Mouse (Mus musculus): ENCODE results near the gene Pdcd5.

The Pdcd5 gene

GRCm38 (mm10) chr7:35647101-35647698, at the start of gene Pdcd5:
Pdcd5 (minus strand) TSS chr7:35647521.
- peak; percentile 95 to 96 for DNase-seq (ENCODE audit: low spot score in 2 of 2)

DNA sequence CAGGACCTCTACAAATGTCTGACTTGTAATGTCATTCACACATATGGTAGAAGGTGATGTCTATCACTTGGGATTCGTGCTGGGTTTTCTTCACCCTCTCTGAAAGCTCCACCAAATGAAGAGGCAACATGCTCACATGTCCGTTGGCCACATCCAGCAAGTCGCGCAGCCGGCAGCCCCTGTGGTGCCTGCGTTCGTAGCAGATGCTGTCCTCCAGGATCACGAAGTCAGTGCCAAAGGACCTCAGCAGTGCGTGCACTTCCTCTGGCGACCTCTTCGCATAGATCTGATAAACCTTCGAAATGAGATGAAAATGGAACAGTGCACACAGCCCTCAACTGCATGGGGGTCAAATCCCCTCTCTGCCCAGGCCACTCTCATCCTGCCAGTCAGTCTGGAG, 45.3 kb upstream of the Pdcd5 start:
- no peak for DNase-seq (ENCODE audit: low spot score in 2 of 2)

GRCm38 (mm10) chr7:35692117-35692516, 44.8 kb upstream of the Pdcd5 start:
- DNase-seq (ENCODE audit: low spot score in 2 of 2) = no peak

DNA sequence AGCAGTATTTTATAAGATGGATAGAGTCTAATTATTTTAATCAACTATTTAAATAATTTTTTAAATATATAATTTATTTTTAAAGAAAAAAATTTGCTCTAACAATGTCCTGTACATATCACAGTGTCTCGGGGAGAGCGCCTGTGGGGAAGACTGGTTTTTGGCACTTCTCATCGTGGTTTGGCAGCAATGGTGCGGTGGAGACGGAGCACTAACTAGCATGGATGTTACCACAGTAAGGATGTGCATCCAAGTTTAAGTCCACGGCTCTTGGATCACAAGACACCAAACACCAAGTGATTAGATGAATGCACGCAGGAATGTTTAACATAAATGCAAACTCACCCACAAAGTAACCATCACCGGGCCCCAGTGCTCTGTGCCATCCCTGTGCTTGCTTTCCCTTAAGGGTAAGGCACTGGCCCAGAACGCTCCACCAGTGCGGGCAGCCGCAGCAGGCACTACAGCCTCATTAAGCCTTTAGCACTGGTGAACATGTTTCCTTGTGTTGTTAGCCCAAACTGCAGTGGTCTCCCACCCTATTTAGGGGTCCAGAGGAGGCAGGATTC, 41.5 kb upstream of the Pdcd5 start:
- DNase-seq (ENCODE audit: low spot score in 2 of 2) = no peak

- no peak for DNase-seq (ENCODE audit: low spot score in 2 of 2)
Measured at GRCm38 (mm10) chr7:35688276-35688675, 41.0 kb upstream of the Pdcd5 start.

DNA sequence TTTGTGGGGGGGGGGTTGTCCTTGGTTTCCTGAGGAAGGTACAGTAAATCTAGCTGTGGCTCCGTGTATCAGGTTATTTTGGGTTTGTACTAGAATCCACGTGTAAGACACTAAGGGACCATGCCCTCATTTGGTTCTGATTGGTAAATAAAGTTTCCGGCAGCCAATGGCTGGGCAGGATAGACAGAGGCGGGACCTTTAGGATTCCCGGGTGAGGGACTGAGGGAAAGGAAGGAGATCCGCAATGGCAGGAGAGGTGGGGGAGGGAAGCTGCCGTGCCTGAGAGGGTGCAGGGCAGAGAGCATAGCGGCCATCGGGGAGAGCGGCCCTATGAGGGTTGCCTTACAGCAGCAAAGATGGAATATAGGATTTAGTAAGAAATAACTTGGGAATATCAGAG, 39.9 kb upstream of the Pdcd5 start:
- no peak for DNase-seq (ENCODE audit: low spot score in 2 of 2)

DNA sequence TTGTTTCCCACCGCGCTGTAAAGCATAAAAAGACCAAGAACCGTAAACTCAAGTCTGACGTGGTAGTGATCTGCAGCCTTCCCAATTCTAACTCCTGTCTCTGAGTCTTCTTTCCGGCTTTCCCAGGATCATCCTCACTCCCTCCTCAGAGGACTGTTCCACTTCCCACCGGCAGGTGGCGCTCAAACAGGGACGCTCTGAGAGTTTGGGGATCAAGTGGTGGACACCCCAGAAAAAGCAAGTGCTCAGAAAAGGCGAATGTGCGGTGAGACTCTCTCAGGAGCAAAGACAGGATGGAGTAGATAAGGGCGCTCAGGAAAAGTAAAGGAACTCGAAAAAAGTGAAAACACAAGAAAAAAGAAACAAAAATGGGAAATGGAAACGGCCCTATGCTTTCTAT, 39.4 kb upstream of the Pdcd5 start:
- no peak for DNase-seq (ENCODE audit: low spot score in 2 of 2)

DNA sequence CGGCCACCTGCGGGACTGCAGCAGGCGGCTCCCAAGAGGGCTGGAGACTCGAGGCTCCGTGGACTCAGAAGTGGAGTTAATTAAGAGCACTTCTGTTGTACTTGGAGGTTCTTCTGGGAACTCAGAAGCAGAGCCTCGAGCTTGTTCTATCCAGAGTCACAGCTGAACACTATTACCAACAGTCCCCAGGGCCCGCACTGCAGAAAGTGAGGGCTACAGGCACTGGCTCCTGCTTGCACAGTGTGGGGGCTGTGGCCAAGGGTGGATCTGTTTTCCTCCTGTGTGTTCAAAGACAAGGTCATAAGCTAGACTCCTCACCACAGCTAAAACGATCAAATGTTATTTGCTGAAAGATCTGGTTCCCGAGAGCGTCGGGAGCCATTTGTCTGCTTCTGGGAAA, 38.9 kb upstream of the Pdcd5 start:
- DNase-seq (ENCODE audit: low spot score in 2 of 2) = no peak

- no peak for DNase-seq (ENCODE audit: low spot score in 2 of 2)
Measured at GRCm38 (mm10) chr7:35683409-35684122, 36.2 kb upstream of the Pdcd5 start.

DNA sequence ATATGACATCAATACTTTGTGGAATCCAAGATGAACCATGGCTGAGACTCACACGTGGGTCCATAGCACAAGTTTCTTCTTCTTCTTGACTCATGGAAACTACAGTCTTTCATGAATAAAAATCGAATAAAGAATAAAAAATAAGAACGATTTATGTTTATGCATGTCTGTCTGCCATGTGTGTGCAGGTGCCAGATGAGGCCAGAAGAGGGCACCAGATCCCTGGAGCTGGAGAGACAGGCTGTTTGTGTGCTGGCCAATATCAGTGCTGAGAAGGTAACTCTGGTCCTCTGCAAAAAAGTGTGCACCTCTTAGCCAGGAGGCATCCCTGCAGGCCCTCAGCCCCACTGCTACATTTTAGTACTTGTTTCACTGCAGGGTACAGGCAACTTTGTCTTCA, 34.2 kb upstream of the Pdcd5 start:
- DNase-seq (ENCODE audit: low spot score in 2 of 2) = no peak

GRCm38 (mm10) chr7:35678976-35679375, 31.7 kb upstream of the Pdcd5 start:
- DNase-seq (ENCODE audit: low spot score in 2 of 2) = no peak

DNA sequence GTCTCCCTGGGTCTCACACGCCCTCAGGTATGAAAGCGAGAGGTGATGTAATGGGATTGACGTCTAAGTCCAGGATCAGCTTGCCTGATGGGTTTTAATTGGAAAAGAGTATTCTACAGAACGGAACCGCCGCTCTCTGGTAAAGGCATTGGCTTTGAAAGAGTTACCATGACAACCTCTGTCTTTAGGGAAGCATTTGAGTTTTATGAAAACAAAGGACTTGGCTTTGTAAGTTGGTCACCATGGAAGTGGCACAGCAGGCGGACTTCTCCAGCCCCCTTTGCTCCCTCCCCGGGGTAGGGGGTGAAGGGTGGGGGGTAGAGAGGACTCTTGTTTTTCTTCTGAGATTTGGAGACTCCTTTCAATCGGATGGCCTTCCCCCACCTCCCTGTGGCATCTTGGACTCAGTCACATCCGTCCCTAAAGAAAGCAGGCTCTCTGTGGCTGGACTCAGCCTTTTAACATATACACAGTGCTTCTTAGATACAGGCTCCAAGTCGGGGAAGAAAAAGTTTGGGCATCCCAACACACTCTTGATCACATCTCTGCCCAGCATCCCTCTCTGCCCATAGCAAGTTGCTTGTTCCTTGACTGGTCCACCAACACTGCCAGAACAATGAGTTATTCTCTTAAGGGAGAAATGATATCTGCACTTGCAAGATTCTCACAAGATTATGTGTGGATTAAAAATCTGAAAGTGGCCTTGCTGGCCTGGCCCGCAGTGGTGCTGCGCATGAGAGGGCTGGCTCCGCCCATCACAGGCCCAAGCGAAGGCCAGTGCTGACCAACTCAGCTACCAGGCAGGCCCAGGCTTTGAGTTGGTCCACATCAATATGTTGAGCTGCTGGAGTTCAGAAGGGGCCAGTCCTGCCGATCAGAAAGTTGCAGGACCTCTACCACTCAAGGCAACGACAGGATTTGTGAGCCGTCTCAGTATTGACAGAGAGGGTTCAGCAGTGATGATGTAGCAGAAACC, 21.0 kb upstream of the Pdcd5 start:
- DNase-seq (ENCODE audit: low spot score in 2 of 2) = peak in 1 of 2 experiments; percentile 5

- no peak for DNase-seq (ENCODE audit: low spot score in 2 of 2)
Measured at GRCm38 (mm10) chr7:35663790-35664376, 16.6 kb upstream of the Pdcd5 start.

DNA sequence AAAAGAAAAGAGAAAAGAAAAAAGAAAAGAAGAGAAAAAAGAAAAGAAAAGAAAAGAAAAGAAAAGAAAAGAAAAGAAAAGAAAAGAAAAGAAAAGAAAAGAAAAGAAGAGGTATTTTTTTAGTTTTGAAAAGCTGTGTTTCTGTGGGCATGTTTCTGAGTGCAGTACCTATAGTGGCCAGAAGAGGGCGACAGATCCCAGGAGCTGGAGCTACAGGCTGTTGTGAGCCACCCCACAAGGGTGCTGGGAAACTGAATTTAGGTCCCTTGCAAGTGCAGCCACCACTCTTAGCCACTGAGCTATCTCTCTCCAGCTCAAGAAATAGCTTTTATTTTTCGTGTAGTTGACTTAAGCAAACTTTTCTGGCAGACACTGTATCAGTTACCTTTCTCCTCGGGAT, 11.9 kb upstream of the Pdcd5 start:
- no peak for DNase-seq (ENCODE audit: low spot score in 2 of 2)

DNA sequence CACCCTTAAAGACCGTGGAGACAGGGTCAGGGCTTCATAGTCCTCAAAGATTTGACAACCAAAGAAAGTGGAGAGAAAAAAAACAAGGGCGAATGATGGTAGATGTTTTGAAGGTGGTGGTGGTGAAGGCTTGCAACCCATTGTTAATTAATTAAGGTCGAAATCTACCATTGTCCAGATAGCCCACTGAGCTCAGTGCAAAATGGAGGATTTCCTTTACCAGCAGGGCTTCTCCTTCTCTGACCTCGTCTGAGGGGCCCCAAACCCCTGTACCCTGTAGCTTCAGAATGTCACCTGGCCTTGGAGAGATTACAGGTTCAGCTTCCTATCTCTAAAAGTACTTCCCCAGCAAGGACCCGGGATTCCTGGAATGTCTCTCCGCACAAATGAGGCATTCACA, 10.5 kb upstream of the Pdcd5 start:
- DNase-seq (ENCODE audit: low spot score in 2 of 2) = no peak

DNA sequence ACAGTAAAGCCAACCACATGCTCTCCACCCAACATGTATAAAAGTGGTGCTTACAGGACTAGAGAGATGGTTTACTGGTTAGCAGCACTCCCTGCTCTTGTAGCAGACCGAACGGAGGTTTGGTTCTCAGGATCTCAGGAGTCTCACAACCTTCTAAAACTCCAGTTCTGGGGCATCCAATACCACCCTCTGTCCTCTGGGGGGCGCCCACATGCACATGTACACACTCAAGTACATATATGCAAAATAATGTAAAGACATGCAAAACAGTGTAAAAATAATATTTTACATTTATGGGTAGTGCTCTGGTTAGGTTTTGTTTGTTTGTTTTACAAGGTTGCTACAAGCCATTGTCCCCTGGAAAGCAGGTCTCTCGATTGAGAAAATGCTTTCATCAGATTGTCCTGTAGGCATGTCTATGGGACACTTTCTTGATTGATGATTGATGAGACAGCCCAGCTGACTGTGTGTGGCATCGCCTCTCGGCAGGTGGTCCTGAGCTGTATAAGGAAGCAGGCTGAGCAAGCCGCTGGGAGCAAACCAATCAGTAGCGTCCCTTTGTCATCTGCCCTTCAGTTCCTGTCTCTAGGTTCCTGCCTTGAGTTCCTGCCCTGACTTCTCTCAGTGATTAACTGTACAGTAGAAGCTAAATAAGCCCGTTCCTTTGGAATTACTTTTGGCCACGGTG, 4.4 kb upstream of the Pdcd5 start:
- DNase-seq (ENCODE audit: low spot score in 2 of 2) = no peak

GRCm38 (mm10) chr7:35650716-35651410, 3.5 kb upstream of the Pdcd5 start:
- peak in 1 of 2 experiments; percentile 34 for DNase-seq (ENCODE audit: low spot score in 2 of 2)

DNA sequence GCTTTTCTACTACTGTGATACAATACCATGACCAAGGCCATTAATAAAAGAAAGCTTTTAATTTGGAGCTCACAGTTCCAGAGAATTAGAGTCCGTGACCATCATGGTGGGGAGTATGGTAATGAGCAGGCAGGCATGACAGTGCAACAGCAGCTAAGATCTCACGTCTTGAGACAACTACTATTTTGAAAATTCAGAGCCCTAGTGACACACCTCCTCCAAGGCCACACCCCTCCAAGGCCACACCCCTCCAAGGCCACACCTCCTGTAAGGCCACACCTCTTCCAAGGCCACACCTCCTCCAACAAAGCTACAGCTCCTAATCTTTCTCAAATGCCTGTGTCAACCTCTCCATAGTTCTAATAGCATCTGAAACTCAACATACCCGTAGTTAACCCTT, 1.8 kb upstream of the Pdcd5 start:
- no peak for DNase-seq (ENCODE audit: low spot score in 2 of 2)

DNA sequence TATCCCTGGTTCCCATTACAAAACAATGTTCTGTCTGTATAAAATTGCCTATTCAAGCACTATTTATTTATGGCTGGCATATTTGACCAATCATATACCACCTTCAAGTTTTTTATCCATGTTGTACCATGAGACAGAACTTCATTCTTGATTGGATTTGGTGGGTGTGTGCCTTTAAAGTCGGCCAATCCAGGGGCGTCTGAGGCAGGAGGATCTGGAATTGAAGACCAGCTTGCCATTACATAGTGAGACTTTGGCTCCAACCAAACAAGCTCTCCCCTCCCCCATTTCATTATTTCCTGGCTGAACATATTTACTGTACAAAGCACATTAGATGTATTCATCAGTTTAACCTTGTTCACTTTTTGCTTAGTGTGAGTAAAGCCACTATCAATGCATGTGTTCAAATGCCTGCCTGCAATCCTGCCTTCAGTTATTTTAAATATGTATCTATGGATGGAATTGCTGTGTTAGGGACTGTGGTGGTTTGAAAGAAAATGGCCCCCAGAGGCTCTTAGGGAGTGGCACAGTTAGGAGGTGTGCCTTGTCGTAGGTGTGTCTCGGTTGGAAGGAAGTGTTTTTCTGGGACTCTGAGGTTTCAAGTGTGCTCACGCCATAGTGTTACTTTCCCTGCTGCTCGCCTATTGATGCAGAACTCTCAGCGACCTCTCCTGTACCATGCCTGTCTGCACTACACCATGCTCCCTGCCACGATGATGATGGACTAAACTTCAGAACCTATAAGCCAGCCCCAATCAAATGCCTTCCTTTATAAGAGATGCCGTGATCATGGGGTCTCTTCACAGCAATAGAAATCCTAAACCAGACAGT, 1.1 kb upstream of the Pdcd5 start:
- no peak for DNase-seq (ENCODE audit: low spot score in 2 of 2)

Measured in right cerebral cortex, postnatal 36 days (tissue).